Mouse (Mus musculus): ENCODE measurements at regions not wholly inside any gene's neighbourhood (a gene's known extent, or its start where the extent isn't known, plus 50 kb on each side); places are given as distances from the start of the nearest gene placed in this dataset.

GRCm38 (mm10) chr15:63724543-63725186, 120.3 kb downstream of the Gsdmc2 start:
- no peak for TF ChIP-seq CTCF (IDR thresholded peaks at IDR 0.05)
- Histone ChIP-seq H3K4me3 (no peak overlapping the region), H3K27ac (no peak overlapping the region)
- no peak for DNase-seq
- intact Hi-C loops (cut with DNase I) = no loop called here

GRCm38 (mm10) chr15:63722991-63723390, 122.0 kb downstream of the Gsdmc2 start:
- Histone ChIP-seq H3K4me3 (no peak overlapping the region), H3K27ac (no peak overlapping the region)
- no peak for DNase-seq
- TF ChIP-seq CTCF (IDR thresholded peaks at IDR 0.05) = no peak
- intact Hi-C loops (cut with DNase I) = no loop called here

GRCm38 (mm10) chr15:63721669-63722357, 123.2 kb downstream of the Gsdmc2 start:
- H3K4me3 ChIP-seq = no peak overlapping the region
- DNase-seq = peak; percentile 48
- peak; percentile 80 for TF ChIP-seq CTCF (IDR thresholded peaks at IDR 0.05)
- H3K27ac ChIP-seq = no peak overlapping the region
- intact Hi-C loops (cut with DNase I) = no loop called here

- H3K27ac ChIP-seq = no peak overlapping the region
- H3K4me3 ChIP-seq = no peak overlapping the region
- intact Hi-C loops (cut with DNase I) = no loop called here
- TF ChIP-seq CTCF (IDR thresholded peaks at IDR 0.05) = no peak
- DNase-seq = no peak
Measured at GRCm38 (mm10) chr15:63717812-63718211, 127.2 kb downstream of the Gsdmc2 start.

- intact Hi-C loops (cut with DNase I) = no loop called here
- DNase-seq = no peak
- no peak overlapping the region for H3K4me3 ChIP-seq
- TF ChIP-seq CTCF (IDR thresholded peaks at IDR 0.05) = no peak
- no peak overlapping the region for H3K27ac ChIP-seq
Measured at GRCm38 (mm10) chr15:63713697-63714096, 131.3 kb downstream of the Gsdmc2 start.

GRCm38 (mm10) chr15:63710381-63710780, 134.6 kb downstream of the Gsdmc2 start:
- no peak for DNase-seq
- TF ChIP-seq CTCF (IDR thresholded peaks at IDR 0.05) = no peak
- Histone ChIP-seq H3K4me3 (no peak overlapping the region), H3K27ac (no peak overlapping the region)
- intact Hi-C loops (cut with DNase I) = no loop called here

GRCm38 (mm10) chr15:63709270-63709933, 135.6 kb downstream of the Gsdmc2 start:
- intact Hi-C loops (cut with DNase I) = no loop called here

GRCm38 (mm10) chr15:63704636-63705035, 140.3 kb downstream of the Gsdmc2 start:
- Histone ChIP-seq H3K27ac (no peak overlapping the region), H3K4me3 (no peak overlapping the region)
- intact Hi-C loops (cut with DNase I) = no loop called here
- DNase-seq = no peak
- no peak for TF ChIP-seq CTCF (IDR thresholded peaks at IDR 0.05)

More at GRCm38 (mm10) chr15:63709270-63709933, 135.6 kb downstream of the Gsdmc2 start:
- no peak overlapping the region for H3K27ac ChIP-seq
- no peak for TF ChIP-seq CTCF (IDR thresholded peaks at IDR 0.05)
- no peak for DNase-seq
- no peak overlapping the region for H3K4me3 ChIP-seq

GRCm38 (mm10) chr15:63697831-63698230, 147.1 kb downstream of the Gsdmc2 start:
- intact Hi-C loops (cut with DNase I) = no loop called here
- no peak for TF ChIP-seq CTCF (IDR thresholded peaks at IDR 0.05)
- no peak overlapping the region for H3K27ac ChIP-seq
- no peak for DNase-seq
- no peak overlapping the region for H3K4me3 ChIP-seq

GRCm38 (mm10) chr15:63694150-63694549, 150.8 kb downstream of the Gsdmc2 start:
- TF ChIP-seq CTCF (IDR thresholded peaks at IDR 0.05) = no peak
- H3K4me3 ChIP-seq = no peak overlapping the region
- no peak overlapping the region for H3K27ac ChIP-seq
- intact Hi-C loops (cut with DNase I) = no loop called here
- DNase-seq = no peak

- Histone ChIP-seq H3K4me3 (no peak overlapping the region), H3K27ac (no peak overlapping the region)
- no peak for DNase-seq
- intact Hi-C loops (cut with DNase I) = no loop called here
- no peak for TF ChIP-seq CTCF (IDR thresholded peaks at IDR 0.05)
Measured at GRCm38 (mm10) chr15:63693561-63693960, 151.4 kb downstream of the Gsdmc2 start.

- intact Hi-C loops (cut with DNase I) = no loop called here
- TF ChIP-seq CTCF (IDR thresholded peaks at IDR 0.05) = no peak
- H3K27ac ChIP-seq = no peak overlapping the region
- no peak for DNase-seq
- no peak overlapping the region for H3K4me3 ChIP-seq
Measured at GRCm38 (mm10) chr15:63692491-63693295, 152.3 kb downstream of the Gsdmc2 start.
